Mouse (Mus musculus) gastrocnemius, postnatal 36 days (tissue): ENCODE measurements at regions not wholly inside any gene's neighbourhood (a gene's known extent, or its start where the extent isn't known, plus 50 kb on each side); places are given as distances from the start of the nearest gene placed in this dataset.

ENCODE experiments used
- DNase-seq, 2 experiments: peaks; one replicate each; pipeline ENCODE4 v3.0.0; 2022
- intact Hi-C: fragments of 180-260 bp; cut with DNase I; formaldehyde crosslinking; loops from one replicate; pipeline ENCODE4 v1.15.1; 2025

- DNase-seq: no peak
Measured at GRCm38 (mm10) chr16:7527923-7528776, 896.8 kb downstream of the Tmem114 start.

GRCm38 (mm10) chr16:7518711-7519110, 906.2 kb downstream of the Tmem114 start:
- intact Hi-C loops: no loop called here
- DNase-seq: no peak

More at GRCm38 (mm10) chr16:7527923-7528776, 896.8 kb downstream of the Tmem114 start:
- intact Hi-C loops: no loop called here
